Mouse (Mus musculus): ENCODE measurements around the gene Aqp5. TPM values are rescaled to one million over a fixed set of nuclear protein-coding genes. Genes with fewer than 3 reads are reported as not detected.

The Aqp5 gene
- polyA plus RNA-seq, 1 experiment from 2014 or later = not detected

- no peak for TF ChIP-seq CTCF (IDR thresholded peaks at IDR 0.05; ENCODE audit: low read depth)
- no peak overlapping the region for H3K4me2 ChIP-seq (replicated peaks; ENCODE audit: low read depth)
- H3K4me3 ChIP-seq (ENCODE audit: low read depth, low read length) = no peak overlapping the region
- no peak overlapping the region for H3K27ac ChIP-seq (ENCODE audit: low read depth, low read length)
- WGBS = 93% methylated on average over 12 of the region's 12 CpGs
- H3K9ac ChIP-seq (ENCODE audit: low read depth, low read length) = no peak overlapping the region
- peaks cover 57% of the 10 kb centered on the region for H3K36me3 ChIP-seq (ENCODE audit: control insufficient read depth, insufficient read depth)
- no peaks in the 10 kb centered on the region for H3K27me3 ChIP-seq (replicated peaks; ENCODE audit: control insufficient read depth, insufficient read depth, low read length)
- no peak for ATAC-seq
- no peaks in the 10 kb centered on the region for H3K4me1 ChIP-seq (replicated peaks; ENCODE audit: control insufficient read depth, insufficient read depth, low read length)
- no peaks in the 10 kb centered on the region for H3K9me3 ChIP-seq (ENCODE audit: control insufficient read depth)
Observed at GRCm38 (mm10) chr15:99637405-99638123, 47.0 kb downstream of the Aqp5 start.

GRCm38 (mm10) chr15:99638124-99638485 is 47.5 kb downstream of the Aqp5 start:
- H3K9ac ChIP-seq (ENCODE audit: low read depth, low read length) = no peak overlapping the region
- H3K27ac ChIP-seq (ENCODE audit: low read depth, low read length) = no peak overlapping the region
- ATAC-seq = no peak
- no peak overlapping the region for H3K4me2 ChIP-seq (replicated peaks; ENCODE audit: low read depth)
- H3K4me1 ChIP-seq (replicated peaks; ENCODE audit: control insufficient read depth, insufficient read depth, low read length) = no peaks in the 10 kb centered on the region
- no peaks in the 10 kb centered on the region for H3K27me3 ChIP-seq (replicated peaks; ENCODE audit: control insufficient read depth, insufficient read depth, low read length)
- TF ChIP-seq CTCF (IDR thresholded peaks at IDR 0.05; ENCODE audit: low read depth) = no peak
- H3K9me3 ChIP-seq (ENCODE audit: control insufficient read depth) = no peaks in the 10 kb centered on the region
- H3K36me3 ChIP-seq (ENCODE audit: control insufficient read depth, insufficient read depth) = peaks cover 53% of the 10 kb centered on the region
- H3K4me3 ChIP-seq (ENCODE audit: low read depth, low read length) = no peak overlapping the region
- 89% methylated on average over 5 of the region's 5 CpGs for WGBS

DNA sequence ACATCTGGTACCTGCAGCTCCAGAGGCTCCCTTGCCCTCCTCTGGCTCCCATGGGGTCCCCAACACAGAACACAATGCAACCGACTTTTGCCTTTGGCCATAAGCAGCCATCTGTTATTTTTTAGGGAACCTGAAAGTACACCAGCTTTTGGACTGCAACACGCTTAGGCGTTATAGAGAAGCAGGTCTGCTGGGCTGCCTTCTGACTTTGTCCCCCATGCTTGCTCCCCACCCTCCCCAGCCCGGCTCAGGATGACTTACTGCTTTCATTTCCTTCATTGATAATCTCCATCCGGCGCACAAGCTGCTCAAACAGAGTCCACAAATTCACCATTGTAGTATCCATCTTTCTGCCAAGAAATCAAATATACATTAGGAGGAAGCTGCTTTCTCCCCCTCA is 52.0 kb downstream of the Aqp5 start:
- 73% methylated on average over 6 of the region's 6 CpGs for WGBS
- Histone ChIP-seq H3K4me3 (ENCODE audit: low read depth, low read length) (no peak overlapping the region), H3K27me3 (replicated peaks; ENCODE audit: control insufficient read depth, insufficient read depth, low read length) (no peaks in the 10 kb centered on the region), H3K4me2 (replicated peaks; ENCODE audit: low read depth) (no peak overlapping the region), H3K27ac (ENCODE audit: low read depth, low read length) (no peak overlapping the region), H3K9me3 (ENCODE audit: control insufficient read depth) (no peaks in the 10 kb centered on the region), H3K9ac (ENCODE audit: low read depth, low read length) (no peak overlapping the region), H3K36me3 (ENCODE audit: control insufficient read depth, insufficient read depth) (peaks cover 22% of the 10 kb centered on the region), H3K4me1 (replicated peaks; ENCODE audit: control insufficient read depth, insufficient read depth, low read length) (0 out of 2 replicates have a peak, but pooled peaks cover 3% of the 10 kb centered on the region)
- no peak for TF ChIP-seq CTCF (IDR thresholded peaks at IDR 0.05; ENCODE audit: low read depth)
- no peak for ATAC-seq

- Histone ChIP-seq H3K4me2 (replicated peaks; ENCODE audit: low read depth) (no peak overlapping the region), H3K36me3 (ENCODE audit: control insufficient read depth, insufficient read depth) (peaks cover 20% of the 10 kb centered on the region), H3K27ac (ENCODE audit: low read depth, low read length) (no peak overlapping the region), H3K9ac (ENCODE audit: low read depth, low read length) (no peak overlapping the region), H3K27me3 (replicated peaks; ENCODE audit: control insufficient read depth, insufficient read depth, low read length) (no peaks in the 10 kb centered on the region), H3K4me3 (ENCODE audit: low read depth, low read length) (no peak overlapping the region), H3K4me1 (replicated peaks; ENCODE audit: control insufficient read depth, insufficient read depth, low read length) (0 out of 2 replicates have a peak, but pooled peaks cover 3% of the 10 kb centered on the region), H3K9me3 (ENCODE audit: control insufficient read depth) (no peaks in the 10 kb centered on the region)
- TF ChIP-seq CTCF (IDR thresholded peaks at IDR 0.05; ENCODE audit: low read depth) = no peak
- WGBS = 82% methylated on average over 10 of the region's 10 CpGs
- ATAC-seq = no peak
Observed at GRCm38 (mm10) chr15:99643832-99644231, 53.2 kb downstream of the Aqp5 start.

Other genes starting within 250 kb of the Aqp5 start
- 5.6 and 5.9 TPM in 2 replicates for gene Fmnl3, start 220.3 kb upstream of the Aqp5 start, polyA plus RNA-seq (2015; fragmentation: Nextera tagmentation; extraction: Ambion mirVana)
- 1,126 and 1,190 TPM in 2 replicates for gene Tmbim6, start 197.9 kb upstream of the Aqp5 start, polyA plus RNA-seq (2015; fragmentation: Nextera tagmentation; extraction: Ambion mirVana)
- 1.8 and 2.1 TPM in 2 replicates for gene Nckap5l, start 133.0 kb upstream of the Aqp5 start, polyA plus RNA-seq (2015; fragmentation: Nextera tagmentation; extraction: Ambion mirVana)
- gene Bcdin3d, start 116.1 kb upstream of the Aqp5 start, polyA plus RNA-seq (2015; fragmentation: Nextera tagmentation; extraction: Ambion mirVana) = 12.6 and 13.2 TPM in 2 replicates
- gene Faim2, start 62.6 kb upstream of the Aqp5 start, polyA plus RNA-seq (2015; fragmentation: Nextera tagmentation; extraction: Ambion mirVana) = 1.5 and 1.6 TPM in 2 replicates
- gene Aqp2, start 11.7 kb upstream of the Aqp5 start, polyA plus RNA-seq (2015; fragmentation: Nextera tagmentation; extraction: Ambion mirVana) = not detected in 2 replicates
- gene Aqp6, start 10.6 kb downstream of the Aqp5 start, polyA plus RNA-seq (2015; fragmentation: Nextera tagmentation; extraction: Ambion mirVana) = not detected in 2 replicates
- 23.2 and 25.7 TPM in 2 replicates for gene Racgap1, start 60.9 kb downstream of the Aqp5 start, polyA plus RNA-seq (2015; fragmentation: Nextera tagmentation; extraction: Ambion mirVana)
- 1.4 and 2.1 TPM in 2 replicates for gene Asic1, start 79.6 kb downstream of the Aqp5 start, polyA plus RNA-seq (2015; fragmentation: Nextera tagmentation; extraction: Ambion mirVana)
- gene Smarcd1, start 111.3 kb downstream of the Aqp5 start, polyA plus RNA-seq (2015; fragmentation: Nextera tagmentation; extraction: Ambion mirVana) = 13.2 and 13.3 TPM in 2 replicates
- 1.2 and 3.0 TPM in 2 replicates for gene Gm17349, start 114.7 kb downstream of the Aqp5 start, polyA plus RNA-seq (2015; fragmentation: Nextera tagmentation; extraction: Ambion mirVana)
- 124 and 136 TPM in 2 replicates for gene Gpd1, start 126.7 kb downstream of the Aqp5 start, polyA plus RNA-seq (2015; fragmentation: Nextera tagmentation; extraction: Ambion mirVana)
- gene Cox14, start 134.8 kb downstream of the Aqp5 start, polyA plus RNA-seq (2015; fragmentation: Nextera tagmentation; extraction: Ambion mirVana) = 298 and 301 TPM in 2 replicates
- gene Cers5, start 182.1 kb downstream of the Aqp5 start, polyA plus RNA-seq (2015; fragmentation: Nextera tagmentation; extraction: Ambion mirVana) = 18.7 and 19.2 TPM in 2 replicates